Mouse (Mus musculus): ENCODE data around the gene Nup214.

GRCm38 (mm10) chr2:32051791-32052190, 77.6 kb downstream of the Nup214 start:
- no peak for TF ChIP-seq POLR2A (IDR thresholded peaks at IDR 0.05; ENCODE audit: extremely low read depth, insufficient read depth, low read length)
- TF ChIP-seq CTCF (IDR thresholded peaks at IDR 0.05; ENCODE audit: low read depth, low read length) = no peak
